Mouse (Mus musculus): ENCODE measurements at regions not wholly inside any gene's neighbourhood (a gene's known extent, or its start where the extent isn't known, plus 50 kb on each side); places are given as distances from the start of the nearest gene placed in this dataset.

- no peak overlapping the region for H3K27ac ChIP-seq (ENCODE audit: insufficient read depth, low read length)
- WGBS: 63% methylated on average over 1 of the region's 1 CpGs
These were observed 391.0 kb upstream of the Lmcd1 start for GRCm38 (mm10) chr6:111882557-111882956.

DNA sequence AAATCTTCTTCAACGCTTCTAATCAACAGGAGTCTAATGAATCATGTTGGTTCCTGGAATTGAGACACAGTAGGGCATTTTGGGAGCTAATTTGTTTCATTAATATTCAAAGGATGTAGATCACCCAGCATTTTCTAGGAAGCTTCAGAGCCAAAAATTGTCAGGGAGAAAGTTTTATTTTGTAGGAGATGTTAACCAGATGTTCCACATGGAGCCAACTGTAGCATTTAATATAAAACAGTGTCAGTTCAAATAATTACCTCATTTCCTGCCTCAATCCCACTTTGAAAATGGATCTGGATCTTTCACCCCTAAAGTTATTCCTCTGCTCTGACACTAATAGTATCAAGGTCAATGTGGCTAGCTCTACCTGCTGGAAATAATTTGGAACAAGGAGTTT is 389.6 kb upstream of the Lmcd1 start:
- WGBS: 78% methylated on average over 1 of the region's 1 CpGs
- no peak for TF ChIP-seq CTCF (IDR thresholded peaks at IDR 0.05; ENCODE audit: extremely low read depth, insufficient read depth, insufficient read length, insufficient replicate concordance)
- TF ChIP-seq POLR2A (IDR thresholded peaks at IDR 0.05; ENCODE audit: low read depth, low read length): no peak
- H3K4me1 ChIP-seq (ENCODE audit: control insufficient read depth, insufficient read depth, insufficient read length): no peaks in the 10 kb centered on the region

More at GRCm38 (mm10) chr6:111882557-111882956, 391.0 kb upstream of the Lmcd1 start:
- Histone ChIP-seq H3K27me3 (ENCODE audit: control insufficient read depth, insufficient read depth, low read length) (no peaks in the 10 kb centered on the region), H3K4me1 (ENCODE audit: control insufficient read depth, insufficient read depth, insufficient read length) (no peaks in the 10 kb centered on the region), H3K36me3 (ENCODE audit: control insufficient read depth, insufficient read depth, low read length) (no peaks in the 10 kb centered on the region), H3K4me3 (ENCODE audit: extremely low read depth, insufficient read depth, insufficient read length) (no peak overlapping the region)
- TF ChIP-seq CTCF (IDR thresholded peaks at IDR 0.05; ENCODE audit: extremely low read depth, insufficient read depth, insufficient read length, insufficient replicate concordance) (no peak), POLR2A (IDR thresholded peaks at IDR 0.05; ENCODE audit: low read depth, low read length) (no peak)
- DNase-seq (ENCODE audit: low read depth in 1 of 2, low spot score in 2 of 2): no peak

GRCm38 (mm10) chr6:111911997-111912396 is 361.6 kb upstream of the Lmcd1 start:
- H3K27me3 ChIP-seq (ENCODE audit: control insufficient read depth, insufficient read depth, low read length): no peaks in the 10 kb centered on the region
- H3K36me3 ChIP-seq (ENCODE audit: control insufficient read depth, insufficient read depth, low read length): no peaks in the 10 kb centered on the region
- TF ChIP-seq POLR2A (IDR thresholded peaks at IDR 0.05; ENCODE audit: low read depth, low read length) (no peak), CTCF (IDR thresholded peaks at IDR 0.05; ENCODE audit: extremely low read depth, insufficient read depth, insufficient read length, insufficient replicate concordance) (no peak)
- H3K4me1 ChIP-seq (ENCODE audit: control insufficient read depth, insufficient read depth, insufficient read length): no peaks in the 10 kb centered on the region
- no peak overlapping the region for H3K4me3 ChIP-seq (ENCODE audit: extremely low read depth, insufficient read depth, insufficient read length)
- H3K27ac ChIP-seq (ENCODE audit: insufficient read depth, low read length): no peak overlapping the region
- WGBS: 62% methylated on average over 2 of the region's 2 CpGs
- DNase-seq (ENCODE audit: low read depth in 1 of 2, low spot score in 2 of 2): no peak

More for the DNA sequence above, 389.6 kb upstream of the Lmcd1 start:
- Histone ChIP-seq H3K4me3 (ENCODE audit: extremely low read depth, insufficient read depth, insufficient read length) (no peak overlapping the region), H3K36me3 (ENCODE audit: control insufficient read depth, insufficient read depth, low read length) (no peaks in the 10 kb centered on the region), H3K27me3 (ENCODE audit: control insufficient read depth, insufficient read depth, low read length) (no peaks in the 10 kb centered on the region), H3K27ac (ENCODE audit: insufficient read depth, low read length) (no peak overlapping the region)
- DNase-seq (ENCODE audit: low read depth in 1 of 2, low spot score in 2 of 2): no peak

GRCm38 (mm10) chr6:111913771-111914405 is 359.7 kb upstream of the Lmcd1 start:
- H3K27ac ChIP-seq (ENCODE audit: insufficient read depth, low read length): no peak overlapping the region
- 92% methylated on average over 11 of the region's 11 CpGs for WGBS
- no peak overlapping the region for H3K4me3 ChIP-seq (ENCODE audit: extremely low read depth, insufficient read depth, insufficient read length)
- no peaks in the 10 kb centered on the region for H3K27me3 ChIP-seq (ENCODE audit: control insufficient read depth, insufficient read depth, low read length)
- no peaks in the 10 kb centered on the region for H3K36me3 ChIP-seq (ENCODE audit: control insufficient read depth, insufficient read depth, low read length)
- DNase-seq (ENCODE audit: low read depth in 1 of 2, low spot score in 2 of 2): no peak
- no peak for TF ChIP-seq POLR2A (IDR thresholded peaks at IDR 0.05; ENCODE audit: low read depth, low read length)
- no peaks in the 10 kb centered on the region for H3K4me1 ChIP-seq (ENCODE audit: control insufficient read depth, insufficient read depth, insufficient read length)

DNA sequence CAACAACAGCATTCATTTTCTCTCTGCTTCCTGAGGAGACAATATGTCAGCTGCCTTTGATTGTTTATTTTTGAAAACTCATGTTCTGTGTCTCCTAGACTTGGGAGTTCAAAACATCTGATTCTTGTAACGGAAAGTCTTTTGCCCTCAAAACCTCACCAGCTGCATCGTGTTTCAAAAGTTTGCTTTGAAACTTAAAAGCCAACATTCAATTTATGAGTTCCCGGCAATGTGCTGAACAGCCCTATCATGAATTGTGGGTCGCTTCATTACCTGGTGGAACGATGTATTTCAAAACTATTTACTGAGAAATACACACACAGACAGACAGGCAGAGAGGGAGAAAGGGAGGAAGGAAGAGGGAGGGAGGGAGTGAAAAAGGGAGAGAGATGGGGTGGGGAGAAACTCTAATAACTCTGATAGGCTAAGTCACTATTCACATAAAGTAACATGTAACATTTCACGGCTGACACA is 356.3 kb upstream of the Lmcd1 start:
- Histone ChIP-seq H3K27ac (ENCODE audit: insufficient read depth, low read length) (no peak overlapping the region), H3K4me3 (ENCODE audit: extremely low read depth, insufficient read depth, insufficient read length) (no peak overlapping the region), H3K36me3 (ENCODE audit: control insufficient read depth, insufficient read depth, low read length) (no peaks in the 10 kb centered on the region), H3K27me3 (ENCODE audit: control insufficient read depth, insufficient read depth, low read length) (no peaks in the 10 kb centered on the region), H3K4me1 (ENCODE audit: control insufficient read depth, insufficient read depth, insufficient read length) (no peaks in the 10 kb centered on the region)
- TF ChIP-seq CTCF (IDR thresholded peaks at IDR 0.05; ENCODE audit: extremely low read depth, insufficient read depth, insufficient read length, insufficient replicate concordance): no peak
- no peak for DNase-seq (ENCODE audit: low read depth in 1 of 2, low spot score in 2 of 2)
- 61% methylated on average over 6 of the region's 6 CpGs for WGBS

GRCm38 (mm10) chr6:111917868-111918597 is 355.5 kb upstream of the Lmcd1 start:
- WGBS: 84% methylated on average over 3 of the region's 3 CpGs
- Histone ChIP-seq H3K4me3 (ENCODE audit: extremely low read depth, insufficient read depth, insufficient read length) (no peak overlapping the region), H3K27me3 (ENCODE audit: control insufficient read depth, insufficient read depth, low read length) (no peaks in the 10 kb centered on the region), H3K4me1 (ENCODE audit: control insufficient read depth, insufficient read depth, insufficient read length) (no peaks in the 10 kb centered on the region), H3K27ac (ENCODE audit: insufficient read depth, low read length) (no peak overlapping the region), H3K36me3 (ENCODE audit: control insufficient read depth, insufficient read depth, low read length) (no peaks in the 10 kb centered on the region)
- TF ChIP-seq POLR2A (IDR thresholded peaks at IDR 0.05; ENCODE audit: low read depth, low read length): no peak
- no peak for TF ChIP-seq CTCF (IDR thresholded peaks at IDR 0.05; ENCODE audit: extremely low read depth, insufficient read depth, insufficient read length, insufficient replicate concordance)
- DNase-seq (ENCODE audit: low read depth in 1 of 2, low spot score in 2 of 2): no peak

GRCm38 (mm10) chr6:111932596-111932995 is 341.0 kb upstream of the Lmcd1 start:
- Histone ChIP-seq H3K27me3 (ENCODE audit: control insufficient read depth, insufficient read depth, low read length) (no peaks in the 10 kb centered on the region), H3K27ac (ENCODE audit: insufficient read depth, low read length) (no peak overlapping the region), H3K4me1 (ENCODE audit: control insufficient read depth, insufficient read depth, insufficient read length) (no peaks in the 10 kb centered on the region), H3K36me3 (ENCODE audit: control insufficient read depth, insufficient read depth, low read length) (no peaks in the 10 kb centered on the region), H3K4me3 (ENCODE audit: extremely low read depth, insufficient read depth, insufficient read length) (no peak overlapping the region)
- TF ChIP-seq POLR2A (IDR thresholded peaks at IDR 0.05; ENCODE audit: low read depth, low read length): no peak
- TF ChIP-seq CTCF (IDR thresholded peaks at IDR 0.05; ENCODE audit: extremely low read depth, insufficient read depth, insufficient read length, insufficient replicate concordance): no peak
- no peak for DNase-seq (ENCODE audit: low read depth in 1 of 2, low spot score in 2 of 2)
- WGBS: 85% methylated on average over 2 of the region's 2 CpGs

All from spleen, adult 2 months (tissue).